Mouse (Mus musculus) liver, postnatal 0 days (tissue): ENCODE data around the gene Crim1.

Experiments used
- CTCF ChIP-seq: sonication (generic); IDR thresholded peaks from 2 replicates; pipeline ENCODE4 v1.5.1; 2016; ENCODE audit warnings: antibody characterized with exemption, low read depth
- EP300 ChIP-seq: IDR thresholded peaks from 2 replicates; pipeline ENCODE4 v1.6.1; 2016; ENCODE audit warnings: antibody characterized with exemption, low read depth, mild to moderate bottlenecking

GRCm38 (mm10) chr17:78298140-78298539, 98.1 kb downstream of the Crim1 start:
- TF ChIP-seq CTCF: peak; percentile 46
- no peak for TF ChIP-seq EP300
